Mouse (Mus musculus) left cerebral cortex, adult 2 months (tissue): ENCODE measurements around the gene Ccdc171. TPM values are rescaled to one million over a fixed set of nuclear protein-coding genes. Genes with fewer than 3 reads are reported as not detected.
"Not testable (repeated sequence)": the region's sequence is repeated elsewhere in the genome, so short reads cannot be mapped to it uniquely, and the experiment has no call there.

Experiments used
- DNase-seq, 2 experiments: peaks; one replicate each; pipeline ENCODE4 v3.0.0; 2021 to 2022; ENCODE audit warnings: low spot score in 2 of 2, mixed read lengths in 1 of 2; ENCODE audit errors: extremely low spot score in 1 of 2
- H3K27ac ChIP-seq: fragments of 200-600 bp; 2 replicates; pipeline ENCODE4 v1.8.1; 2022
- H3K4me3 ChIP-seq: fragments of 200-600 bp; 2 replicates; pipeline ENCODE4 v1.8.1; 2022
- CTCF ChIP-seq: fragments of 200-600 bp; IDR thresholded peaks from 2 replicates; pipeline ENCODE4 v1.8.1; 2022; ENCODE audit warnings: antibody characterized with exemption, mild to moderate bottlenecking, moderate library complexity
- intact Hi-C: fragments of 180-260 bp; cut with DNase I; formaldehyde crosslinking; loops from one replicate; pipeline ENCODE4 v1.15.1; 2025
- total RNA-seq, 2 experiments: library from RNA; stranded (reverse); gene quantifications; 2 replicates each; pipeline ENCODE4 v1.2.3; 2021

Gene Ccdc171
- total RNA-seq, 2 experiments from 2014 or later = 3.6 to 4.8 TPM

GRCm38 (mm10) chr4:83661519-83662271, 136.3 kb downstream of the Ccdc171 start:
- no peak overlapping the region for H3K4me3 ChIP-seq
- intact Hi-C loops = no loop called here
- H3K27ac ChIP-seq = no peak overlapping the region
- no peak for TF ChIP-seq CTCF
- DNase-seq = no peak

GRCm38 (mm10) chr4:83662301-83662700, 137.0 kb downstream of the Ccdc171 start:
- no peak overlapping the region for H3K27ac ChIP-seq
- DNase-seq = no peak
- H3K4me3 ChIP-seq = no peak overlapping the region
- intact Hi-C loops = no loop called here
- no peak for TF ChIP-seq CTCF

DNA sequence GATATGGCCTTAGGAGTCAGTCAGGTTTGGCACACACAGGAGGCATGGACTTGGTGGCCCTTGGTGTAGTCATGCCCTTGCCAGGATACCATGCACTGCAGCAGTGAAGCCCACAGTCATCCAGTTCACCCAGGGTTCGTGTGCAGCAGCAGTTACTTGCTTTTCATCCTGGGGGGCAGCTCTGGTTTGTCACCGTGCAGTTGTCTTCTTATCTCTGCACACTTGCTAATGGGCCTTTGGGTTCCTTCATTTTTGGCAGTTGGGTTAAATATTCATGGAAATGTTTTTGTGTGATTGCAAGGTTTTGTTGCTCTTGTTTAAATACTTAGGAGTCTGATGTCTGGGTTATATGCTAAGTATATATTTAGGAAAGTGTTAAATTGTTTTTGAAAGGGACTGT, 144.2 kb downstream of the Ccdc171 start:
- H3K27ac ChIP-seq = no peak overlapping the region
- no peak for DNase-seq
- intact Hi-C loops = no loop called here
- H3K4me3 ChIP-seq = no peak overlapping the region
- no peak for TF ChIP-seq CTCF

- intact Hi-C loops, H3K27ac ChIP-seq: not testable (repeated sequence)
Measured at GRCm38 (mm10) chr4:83675308-83675707, 150.0 kb downstream of the Ccdc171 start.

GRCm38 (mm10) chr4:83676444-83676843, 151.1 kb downstream of the Ccdc171 start:
- H3K27ac ChIP-seq = no peak overlapping the region
- intact Hi-C loops = no loop called here
- TF ChIP-seq CTCF = no peak
- DNase-seq = no peak
- no peak overlapping the region for H3K4me3 ChIP-seq

More at GRCm38 (mm10) chr4:83675308-83675707, 150.0 kb downstream of the Ccdc171 start:
- not testable (repeated sequence) for H3K4me3 ChIP-seq, DNase-seq

- no peak for DNase-seq
- Histone ChIP-seq H3K27ac (no peak overlapping the region), H3K4me3 (no peak overlapping the region)
- intact Hi-C loops = no loop called here
- TF ChIP-seq CTCF = no peak
Measured at GRCm38 (mm10) chr4:83681081-83681480, 155.7 kb downstream of the Ccdc171 start.

DNA sequence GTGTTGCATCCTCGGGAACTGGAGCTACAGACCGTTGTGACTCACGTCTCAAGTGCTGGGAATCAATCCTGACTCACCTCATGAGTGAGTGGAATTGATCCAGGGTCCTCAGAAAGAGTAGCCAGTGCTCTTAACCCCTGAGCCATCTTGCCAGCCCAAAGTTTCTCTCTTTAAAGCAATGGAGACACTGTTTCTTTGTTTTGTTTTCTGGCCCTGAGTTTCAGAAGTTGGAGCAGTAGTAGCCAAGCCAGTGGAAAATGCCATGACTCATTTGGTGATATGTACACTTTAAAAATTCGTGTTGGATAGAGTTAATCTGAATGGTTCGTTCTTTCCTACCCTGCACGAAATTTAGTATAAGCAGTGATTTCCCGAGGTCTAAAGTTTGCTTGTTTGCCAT, 157.5 kb downstream of the Ccdc171 start:
- no peak for DNase-seq
- intact Hi-C loops = no loop called here
- no peak for TF ChIP-seq CTCF
- Histone ChIP-seq H3K27ac (no peak overlapping the region), H3K4me3 (no peak overlapping the region)

GRCm38 (mm10) chr4:83700190-83700589, 174.8 kb downstream of the Ccdc171 start:
- Histone ChIP-seq H3K4me3 (no peak overlapping the region), H3K27ac (no peak overlapping the region)
- DNase-seq = no peak
- intact Hi-C loops = no loop called here
- TF ChIP-seq CTCF = no peak

GRCm38 (mm10) chr4:83716996-83717395, 191.7 kb downstream of the Ccdc171 start:
- Histone ChIP-seq H3K4me3 (no peak overlapping the region), H3K27ac (no peak overlapping the region)
- TF ChIP-seq CTCF = no peak
- DNase-seq = no peak
- intact Hi-C loops = no loop called here

DNA sequence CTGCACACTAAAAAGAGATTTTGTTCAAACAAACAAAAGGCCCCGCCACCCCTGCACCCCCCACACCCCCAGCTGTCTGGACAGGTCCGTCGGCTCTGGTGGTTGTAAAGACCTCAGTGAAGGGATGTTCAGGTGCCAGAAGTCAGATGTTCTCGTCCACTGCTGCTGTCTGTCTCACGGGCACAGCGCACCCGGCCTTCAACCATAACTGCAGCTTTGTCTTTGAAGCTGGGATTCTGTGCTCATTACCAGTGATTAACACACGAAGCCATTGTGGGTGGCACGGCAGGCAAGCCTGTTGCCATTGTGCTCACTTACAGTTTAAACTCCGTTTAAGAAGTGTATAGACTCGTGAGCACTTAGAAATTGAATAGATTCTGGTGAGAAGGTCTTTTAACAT, 194.5 kb downstream of the Ccdc171 start:
- Histone ChIP-seq H3K27ac (no peak overlapping the region), H3K4me3 (no peak overlapping the region)
- no peak for TF ChIP-seq CTCF
- no peak for DNase-seq
- intact Hi-C loops = no loop called here

GRCm38 (mm10) chr4:83725136-83725535, 199.8 kb downstream of the Ccdc171 start:
- H3K4me3 ChIP-seq = no peak overlapping the region
- TF ChIP-seq CTCF = peak; percentile 68
- H3K27ac ChIP-seq = no peak overlapping the region
- peak in 1 of 2 experiments; percentile 14 for DNase-seq
- intact Hi-C loops = no loop called here

DNA sequence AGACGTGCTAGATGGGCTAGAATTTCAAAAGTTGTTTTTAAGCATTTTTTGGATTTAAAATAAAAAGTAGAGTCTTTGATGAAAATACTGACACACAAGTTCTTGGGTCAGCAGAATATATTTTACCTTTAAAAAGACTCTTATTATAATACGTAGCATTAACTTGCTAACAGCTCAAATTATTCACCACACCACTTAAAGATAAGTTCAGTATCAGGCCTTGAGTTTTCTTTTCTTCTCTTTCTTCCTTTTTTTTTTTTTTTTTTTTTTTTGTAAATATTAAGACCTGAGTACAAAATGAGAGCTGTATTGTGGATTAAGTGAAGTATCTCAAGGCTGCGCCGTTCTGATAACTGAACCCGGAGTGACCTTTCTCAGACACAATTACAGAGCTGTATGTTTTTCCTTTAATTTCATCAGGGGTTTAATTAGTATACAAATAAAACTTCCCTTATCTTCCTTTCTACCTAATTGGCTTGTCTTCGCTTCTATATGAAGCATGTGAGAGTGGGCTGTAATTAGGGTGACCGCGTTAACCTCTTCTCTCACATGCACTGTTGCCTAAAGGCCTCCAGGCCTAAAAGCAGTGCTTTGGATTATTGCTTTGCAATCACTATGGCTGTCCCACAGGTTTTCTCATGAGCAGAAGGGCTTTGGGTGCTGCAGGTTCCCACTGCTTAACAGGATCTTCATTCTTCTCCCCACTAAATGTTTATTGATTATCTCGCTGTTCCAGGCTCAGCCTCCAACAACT, 214.0 kb downstream of the Ccdc171 start:
- intact Hi-C loops = no loop called here
- H3K4me3 ChIP-seq = no peak overlapping the region
- no peak for TF ChIP-seq CTCF
- H3K27ac ChIP-seq = no peak overlapping the region
- no peak for DNase-seq
